Mouse (Mus musculus) heart, adult 11 months (tissue): ENCODE results near the gene U2af1l4.

Experiments used
- DNase-seq: peaks from one replicate; pipeline ENCODE4 v3.0.0; 2022

The U2af1l4 gene

GRCm38 (mm10) chr7:30614454-30614853, 51.4 kb downstream of the U2af1l4 start:
- no peak for DNase-seq
